Mouse (Mus musculus) small intestine, adult 2 months (tissue): ENCODE data around the gene Dnah3.

Experiments
- CTCF ChIP-seq: fragments of 200-500 bp; IDR thresholded peaks from 2 replicates; pipeline ENCODE4 v1.5.1; 2012; ENCODE audit warnings: low read depth, mild to moderate bottlenecking, control low read depth, inconsistent platforms, low read length, moderate library complexity, mixed read lengths; ENCODE audit not compliant: insufficient replicate concordance, insufficient read length; ENCODE audit errors: extremely low read depth
- POLR2A ChIP-seq: fragments of 200-500 bp; IDR thresholded peaks from 2 replicates; pipeline ENCODE4 v1.6.1; 2012; ENCODE audit warnings: low read depth, mild to moderate bottlenecking, control low read depth, inconsistent platforms, low read length, moderate library complexity

DNA sequence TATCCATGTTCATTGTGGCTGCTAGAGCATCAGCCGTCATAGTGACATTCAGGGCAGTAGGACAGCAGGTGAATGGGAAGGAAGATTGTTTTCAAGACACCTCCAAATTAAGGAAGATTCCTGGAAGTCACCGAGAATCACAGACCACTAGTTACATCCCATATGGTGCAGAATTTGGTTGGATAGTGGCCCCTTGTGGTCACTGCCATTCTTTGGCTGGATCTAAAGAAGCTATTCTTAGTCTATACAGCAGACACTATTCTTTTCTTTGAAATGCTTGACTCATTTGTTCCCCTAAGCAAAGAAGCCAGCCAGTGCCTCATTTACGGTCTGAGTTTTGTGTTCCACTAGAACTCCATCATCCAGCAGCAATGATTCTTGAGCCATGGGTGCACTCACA lies 9.9 kb upstream of the Dnah3 start:
- TF ChIP-seq CTCF (no peak), POLR2A (no peak)
